Mouse (Mus musculus): Measurements from ENCODE around the gene Kif17.
A peak's percentile ranks its signal among the peaks of the same experiment; 100 is the strongest.
"Not testable (repeated sequence)": the region's sequence is repeated elsewhere in the genome, so short reads cannot be mapped to it uniquely, and the experiment has no call there.

The Kif17 gene

DNA sequence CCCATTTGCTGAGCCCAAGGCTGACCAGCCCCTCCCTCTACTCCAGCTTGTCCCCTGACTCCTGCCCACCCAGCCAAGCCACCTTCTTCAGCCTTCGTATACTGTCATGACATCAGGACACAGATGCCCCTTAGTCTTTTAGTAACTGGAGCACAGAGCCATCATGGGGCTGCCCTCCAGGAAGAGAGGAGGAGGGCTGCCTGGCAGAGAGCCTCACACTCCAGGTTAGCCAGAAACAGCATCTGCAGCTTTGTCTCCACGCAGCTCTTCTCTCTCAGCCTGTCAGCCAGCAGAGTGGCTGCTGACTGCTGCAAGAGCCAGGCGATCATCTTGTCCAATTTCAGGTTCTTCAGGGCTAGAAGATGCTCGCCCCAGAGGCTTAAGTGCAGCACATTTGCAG, 63.6 kb downstream of the Kif17 start:
- DNase-seq (ENCODE audit: low spot score) = no peak

DNA sequence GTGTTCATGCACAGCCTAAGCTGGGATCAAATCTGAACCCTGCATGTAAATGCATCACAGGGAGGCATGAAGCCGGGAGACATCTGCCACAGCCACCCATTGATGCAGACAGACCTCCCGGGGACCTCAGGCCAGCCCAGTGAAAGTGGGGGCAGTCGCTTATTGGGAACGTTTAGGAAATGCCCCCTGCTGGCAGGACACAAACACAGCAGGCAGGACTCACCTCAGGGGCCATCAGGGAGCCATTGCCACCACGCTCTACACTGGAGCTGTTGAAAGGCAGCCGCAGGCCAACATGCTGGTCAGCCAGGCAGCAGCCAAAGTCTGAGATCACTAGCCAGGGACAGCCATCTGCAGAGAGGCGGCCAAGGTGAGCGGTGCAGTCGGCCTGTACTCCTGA, 65.5 kb downstream of the Kif17 start:
- no peak for DNase-seq (ENCODE audit: low spot score)

DNA sequence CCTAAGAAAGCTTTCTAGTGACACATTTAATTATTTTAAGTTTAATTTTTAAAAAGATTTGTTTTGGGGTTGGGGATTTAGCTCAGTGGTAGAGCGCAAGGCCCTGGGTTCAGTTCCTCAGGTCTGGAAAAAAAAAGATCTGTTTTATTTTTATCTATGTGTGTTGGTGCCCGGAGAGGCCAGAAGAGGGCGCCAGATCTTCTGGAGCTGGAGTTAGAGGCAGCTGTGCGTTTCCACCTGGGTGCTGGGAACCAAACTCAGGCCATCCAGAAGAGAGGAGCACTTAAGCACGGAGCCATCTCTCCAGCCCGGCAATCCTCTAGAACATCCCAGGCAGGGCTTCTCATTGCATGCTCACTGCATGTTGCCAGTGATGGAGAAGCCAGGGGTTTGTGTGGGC, 66.1 kb downstream of the Kif17 start:
- DNase-seq (ENCODE audit: low spot score) = no peak

DNA sequence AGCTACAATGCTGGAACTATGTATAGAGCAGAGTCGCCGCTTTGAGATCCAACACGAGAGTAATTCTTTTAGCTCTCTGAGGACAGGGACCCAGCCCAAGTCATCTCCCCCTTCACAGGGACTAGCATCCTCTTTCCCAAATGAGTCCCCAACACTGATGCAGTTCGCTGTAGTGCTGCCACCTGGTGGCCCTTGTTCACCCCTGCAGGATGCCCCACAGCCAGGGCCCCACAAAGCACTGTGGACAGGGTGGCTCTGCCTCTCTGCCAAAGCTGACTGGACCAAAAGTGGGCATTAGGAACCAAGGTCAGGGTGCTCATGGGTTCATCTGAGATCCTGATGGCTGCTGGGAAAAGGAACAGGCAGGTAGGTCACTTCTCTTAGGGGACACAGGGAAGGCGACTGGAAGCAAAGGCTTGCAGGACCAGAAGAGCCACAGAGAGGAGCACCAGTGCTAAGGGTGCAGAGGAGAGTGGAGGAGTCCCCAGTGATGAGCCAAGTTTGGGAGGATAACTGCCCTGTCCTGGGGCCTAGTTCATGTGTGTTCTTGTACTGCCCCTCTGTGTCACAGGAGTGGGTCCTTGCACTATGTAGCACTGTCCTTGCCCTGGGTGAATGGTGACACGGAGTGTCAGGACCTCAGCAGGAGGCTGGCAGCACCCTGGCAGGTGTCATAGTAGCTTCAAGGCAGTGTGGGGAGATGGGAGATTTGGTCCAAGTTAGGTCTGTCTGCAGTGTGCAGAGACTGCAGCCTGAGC, 68.5 kb downstream of the Kif17 start:
- no peak for DNase-seq (ENCODE audit: low spot score)

DNA sequence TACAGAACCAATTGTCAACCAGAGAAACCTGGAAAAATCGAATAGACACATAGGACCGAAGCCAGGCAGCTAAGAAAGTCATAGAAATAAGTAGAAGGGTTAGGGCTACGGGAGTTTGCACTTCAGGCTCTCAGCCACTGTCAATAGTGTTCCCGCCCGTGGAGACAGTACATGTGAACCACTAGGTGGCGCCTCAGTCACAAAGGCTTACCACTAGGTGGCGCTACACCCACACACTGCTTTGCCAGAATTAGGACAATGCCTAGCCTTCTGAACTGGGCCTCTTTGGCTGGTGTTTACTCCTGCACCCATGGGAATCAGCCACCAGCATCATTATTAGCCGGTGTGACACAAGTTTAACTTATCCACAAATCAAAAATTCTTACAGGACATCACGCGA, 69.3 kb downstream of the Kif17 start:
- DNase-seq (ENCODE audit: low spot score) = peak; percentile 65

DNA sequence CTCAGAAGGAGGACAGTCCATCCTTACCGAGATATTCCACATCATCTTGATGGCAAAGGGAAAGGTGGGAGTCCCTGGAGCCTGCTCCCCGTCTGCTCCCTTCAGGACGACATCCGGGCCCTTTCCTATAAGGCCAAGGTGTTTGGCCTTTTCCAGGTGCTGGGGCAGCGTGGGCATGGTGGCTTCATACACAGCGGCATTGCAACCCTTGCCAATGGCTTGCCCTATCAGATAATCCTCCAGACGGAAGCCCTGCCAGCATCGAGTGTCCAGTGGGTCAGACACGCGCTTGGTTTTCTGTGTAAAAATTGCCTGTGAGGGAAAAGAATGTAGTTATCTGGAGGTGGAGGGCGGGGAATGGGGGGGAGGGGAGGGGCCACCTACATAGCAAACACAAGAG, 70.5 kb downstream of the Kif17 start:
- DNase-seq (ENCODE audit: low spot score) = no peak

DNA sequence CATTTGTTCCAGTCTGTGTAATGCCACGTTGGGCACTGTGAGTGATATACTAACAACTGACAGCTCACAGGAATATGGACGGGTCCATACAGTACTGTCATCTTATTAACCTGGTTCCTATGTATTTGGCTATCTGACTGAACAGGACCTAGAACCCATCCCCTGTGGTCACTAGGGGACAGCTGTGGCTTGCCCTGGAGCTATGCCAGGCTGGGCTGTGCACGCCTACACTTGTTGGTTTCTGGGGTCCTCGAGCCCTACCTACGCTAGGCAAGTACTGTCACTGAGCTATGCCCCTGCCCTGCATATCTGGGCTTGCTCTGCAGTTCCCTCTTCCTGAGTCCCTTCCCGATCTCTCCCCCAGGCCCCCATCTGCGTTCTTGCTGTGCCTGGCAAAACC, 71.3 kb downstream of the Kif17 start:
- no peak for DNase-seq (ENCODE audit: low spot score)

DNA sequence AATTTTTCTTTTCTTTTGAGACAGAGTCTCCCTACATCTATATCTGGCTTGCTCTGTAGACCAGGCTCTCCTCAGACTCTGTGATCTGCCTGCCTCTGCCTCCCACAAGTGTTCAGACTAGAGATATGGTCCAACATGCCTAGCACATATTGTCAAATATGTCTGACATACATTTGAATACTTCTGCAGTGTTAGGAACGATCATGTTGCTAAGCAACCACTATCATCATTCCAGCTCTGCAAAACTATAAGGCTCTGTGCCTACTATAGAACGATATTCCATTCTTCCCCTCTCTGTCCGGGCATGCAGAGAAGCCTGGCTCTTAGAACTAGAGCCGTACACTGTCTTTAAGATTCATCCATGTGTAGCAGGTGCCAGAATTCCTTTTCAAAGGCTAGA, 72.5 kb downstream of the Kif17 start:
- DNase-seq (ENCODE audit: low spot score) = no peak

DNA sequence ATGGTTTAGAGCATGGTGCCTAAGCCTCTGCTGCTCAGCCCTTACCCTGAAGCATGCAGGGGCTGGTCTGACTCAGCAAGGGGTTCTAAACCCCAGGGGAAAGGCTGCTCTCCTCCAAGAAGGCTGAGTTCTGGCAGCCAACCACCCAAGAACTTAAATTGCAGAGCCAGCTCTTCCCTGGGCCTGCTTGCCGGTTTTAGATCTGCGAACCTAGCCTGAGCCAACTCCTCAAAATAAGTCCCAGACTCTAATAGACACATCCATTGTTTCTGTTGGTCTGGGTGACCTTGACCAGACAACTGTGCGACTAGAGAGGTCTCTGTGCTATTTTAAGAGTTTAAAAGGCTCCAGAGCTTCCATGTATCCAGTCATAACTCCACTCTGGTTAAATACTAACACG, 73.5 kb downstream of the Kif17 start:
- DNase-seq (ENCODE audit: low spot score) = no peak

DNA sequence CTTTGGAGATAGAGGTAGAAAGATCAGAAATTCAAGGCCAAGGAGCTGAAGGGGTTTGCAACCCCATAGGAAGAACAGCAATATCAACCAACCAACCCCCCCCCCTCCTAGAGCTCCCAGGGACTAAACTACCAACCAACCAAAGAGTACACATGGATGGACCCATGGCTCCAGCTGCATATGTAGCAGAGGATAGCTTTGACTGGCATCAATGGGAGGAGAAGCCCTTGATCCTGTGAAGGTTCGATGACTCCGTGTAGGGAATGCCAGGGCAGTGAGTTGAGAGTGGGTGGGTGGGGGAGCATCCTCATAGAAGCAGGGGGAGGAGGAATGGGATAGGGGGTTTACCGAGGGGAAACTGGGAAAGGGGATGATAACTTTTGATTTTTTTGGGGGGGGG, 74.2 kb downstream of the Kif17 start:
- DNase-seq (ENCODE audit: low spot score) = no peak

DNA sequence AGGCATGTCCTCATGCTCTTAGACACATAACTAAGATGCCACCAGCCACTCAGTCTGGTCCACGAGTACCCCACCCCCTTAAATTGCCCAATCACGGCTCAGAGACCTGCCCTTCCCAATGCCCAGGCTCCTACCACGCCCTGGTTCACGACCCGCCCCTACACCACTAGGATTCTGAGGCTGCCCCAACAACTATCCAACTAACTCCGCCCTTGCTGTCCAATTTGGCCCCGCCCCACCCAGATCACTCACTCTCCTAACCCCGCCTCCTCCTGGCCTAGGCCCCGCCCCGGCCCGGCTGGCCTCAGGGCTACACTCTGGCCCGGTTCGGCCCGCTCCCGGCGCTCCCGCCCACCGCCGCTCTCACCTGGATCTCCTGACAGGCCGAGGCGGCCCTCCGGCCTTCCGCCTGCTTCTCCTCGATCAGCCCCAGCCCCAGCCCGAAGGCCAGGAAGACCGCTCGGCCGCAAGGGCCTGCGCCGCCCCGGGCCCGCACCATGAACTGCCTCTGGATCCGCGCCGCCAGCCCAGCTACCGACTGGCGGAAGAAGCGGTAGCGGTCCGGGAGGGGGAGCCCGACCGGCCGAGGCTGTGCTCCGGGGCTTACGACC, 75.3 kb downstream of the Kif17 start:
- DNase-seq (ENCODE audit: low spot score) = peak; percentile 83

DNA sequence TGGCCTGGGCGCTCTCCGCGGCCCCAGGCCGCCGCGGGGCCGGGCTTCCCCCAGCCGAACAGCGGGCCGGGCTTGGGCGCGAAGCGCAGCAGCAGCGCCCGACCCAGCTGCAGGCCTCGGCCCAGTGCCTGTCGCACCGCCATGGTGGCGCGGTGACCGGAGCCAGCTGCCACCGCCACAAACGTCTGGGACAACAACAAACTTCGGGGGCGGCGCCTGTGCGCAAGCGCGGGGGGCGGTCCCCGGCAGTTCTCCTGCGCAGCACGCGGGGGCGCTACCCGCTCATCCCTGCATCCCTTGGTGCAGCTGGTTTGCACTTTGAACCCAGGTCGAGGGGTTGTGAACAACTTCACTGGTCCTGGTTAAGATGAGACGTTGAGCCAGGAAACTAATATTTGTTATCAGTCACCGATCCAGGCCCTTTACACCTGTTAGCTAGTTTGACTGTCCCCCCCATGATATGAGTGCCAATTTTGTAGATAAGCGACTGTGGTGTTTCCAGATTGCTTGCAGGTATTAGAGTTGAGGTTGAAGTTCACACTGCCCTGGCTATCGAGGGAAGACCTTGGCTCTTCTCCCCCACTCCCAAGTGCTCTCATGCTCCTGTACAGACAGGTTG, 76.0 kb downstream of the Kif17 start, which contains the start of gene Pink1:
TSS of gene Pink1 (minus strand) at position 231 of the 619 bp plus-strand sequence.
- DNase-seq (ENCODE audit: low spot score) = peak; percentile 92

DNA sequence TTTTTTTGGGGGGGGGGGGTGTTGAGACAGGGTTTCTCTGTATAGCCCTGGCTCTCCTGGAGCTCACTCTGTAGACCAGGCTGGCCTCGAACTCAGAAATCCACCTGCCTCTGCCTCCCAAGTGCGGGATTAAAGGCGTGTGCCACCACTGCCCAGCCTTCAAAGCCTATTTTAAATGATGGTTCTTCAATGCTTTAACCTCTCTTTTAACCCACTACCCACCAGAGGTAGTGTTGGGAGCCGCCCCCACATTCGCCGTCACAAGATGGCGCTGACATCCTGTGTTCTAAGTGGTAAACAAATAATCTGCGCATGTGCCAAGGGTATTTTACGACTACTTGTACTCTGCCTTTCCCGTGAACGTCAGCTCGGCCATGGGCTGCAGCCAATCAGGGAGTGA, 76.9 kb downstream of the Kif17 start:
- not testable (repeated sequence) for DNase-seq (ENCODE audit: low spot score)

DNA sequence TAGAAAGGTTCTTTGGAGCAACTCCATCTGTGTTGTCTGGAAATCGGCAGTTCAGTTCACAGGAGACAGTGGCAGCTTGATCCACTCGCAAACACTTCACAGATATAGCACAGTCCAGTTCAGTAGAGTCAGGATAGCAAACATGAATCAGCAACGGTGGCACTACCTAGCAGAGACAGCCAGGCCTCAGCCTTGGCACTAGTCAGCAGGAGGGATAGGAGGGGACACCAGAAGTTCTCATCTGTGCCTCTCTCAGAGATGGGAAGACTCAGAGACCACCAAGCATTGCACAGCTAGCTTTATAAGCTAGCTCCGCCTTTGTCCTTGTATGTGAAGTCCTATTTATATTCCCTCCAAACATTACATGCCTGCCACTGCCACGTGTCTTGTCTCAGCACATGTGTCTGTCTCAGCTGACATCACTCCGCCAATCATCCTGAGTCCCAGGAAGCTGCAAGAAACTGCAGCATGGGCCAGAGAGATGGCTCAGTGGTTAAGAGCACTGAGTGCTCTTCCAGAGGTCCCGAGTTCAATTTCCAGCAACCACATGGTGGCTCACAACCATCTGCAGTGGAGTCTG, 77.7 kb downstream of the Kif17 start:
- DNase-seq (ENCODE audit: low spot score) = no peak

DNA sequence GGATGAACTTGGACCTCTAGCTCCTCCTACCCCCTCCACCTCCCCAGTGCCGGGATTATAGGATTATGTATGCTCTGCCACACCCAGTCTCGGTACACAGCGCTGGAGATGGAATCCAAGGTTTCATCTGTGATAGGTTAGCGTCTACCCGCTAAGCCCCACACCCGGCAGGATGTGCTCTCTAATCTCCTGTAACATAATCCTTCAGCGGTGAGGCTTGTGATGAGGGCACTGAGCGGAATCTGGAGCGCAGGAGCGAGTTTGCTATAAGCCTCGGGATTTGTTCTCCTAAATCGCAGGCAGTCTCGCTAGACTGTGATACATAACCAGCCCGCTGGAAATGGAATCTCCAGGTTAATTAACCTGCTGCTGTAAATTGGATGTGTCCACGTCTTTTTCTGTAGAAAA, 80.0 kb downstream of the Kif17 start:
- DNase-seq (ENCODE audit: low spot score) = no peak

DNA sequence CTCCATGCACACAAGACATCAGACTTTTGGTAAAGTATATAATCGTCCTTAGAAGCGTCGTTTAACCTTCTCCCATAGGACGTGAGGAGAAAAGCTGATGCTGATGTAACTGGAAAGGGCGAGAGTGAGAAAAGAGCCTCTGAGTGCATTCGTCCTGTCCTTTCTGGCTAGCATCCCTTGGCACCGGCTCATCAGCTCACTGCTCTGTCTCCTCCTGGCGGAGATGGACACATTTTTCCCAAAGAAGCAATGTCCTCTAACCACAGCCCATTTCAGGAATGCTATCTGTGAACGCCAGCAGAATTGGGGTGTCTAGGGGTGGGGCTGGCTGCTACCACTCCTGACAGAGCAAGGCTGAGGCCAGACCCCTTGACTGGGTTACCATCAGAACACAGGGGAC, 81.4 kb downstream of the Kif17 start:
- no peak for DNase-seq (ENCODE audit: low spot score)

DNA sequence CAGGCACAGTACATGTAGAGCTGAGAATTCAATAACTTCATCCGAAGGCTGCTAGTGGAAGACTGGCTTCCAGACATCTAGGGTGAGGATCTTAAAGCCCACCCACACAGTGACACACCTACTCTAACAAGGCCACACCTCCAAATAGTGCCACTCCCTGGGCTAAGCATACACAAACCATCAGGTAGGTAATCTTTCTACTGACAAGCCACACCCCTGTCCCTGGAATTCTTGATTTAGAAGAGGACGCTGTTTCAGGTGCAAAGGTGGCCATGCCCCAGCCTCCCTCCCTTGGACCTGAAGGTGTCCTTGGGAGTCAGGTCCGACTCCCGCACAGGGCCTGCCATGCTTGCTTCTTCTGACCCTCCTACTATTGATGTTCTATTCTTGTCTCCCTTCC, 82.9 kb downstream of the Kif17 start:
- DNase-seq (ENCODE audit: low spot score) = no peak

DNA sequence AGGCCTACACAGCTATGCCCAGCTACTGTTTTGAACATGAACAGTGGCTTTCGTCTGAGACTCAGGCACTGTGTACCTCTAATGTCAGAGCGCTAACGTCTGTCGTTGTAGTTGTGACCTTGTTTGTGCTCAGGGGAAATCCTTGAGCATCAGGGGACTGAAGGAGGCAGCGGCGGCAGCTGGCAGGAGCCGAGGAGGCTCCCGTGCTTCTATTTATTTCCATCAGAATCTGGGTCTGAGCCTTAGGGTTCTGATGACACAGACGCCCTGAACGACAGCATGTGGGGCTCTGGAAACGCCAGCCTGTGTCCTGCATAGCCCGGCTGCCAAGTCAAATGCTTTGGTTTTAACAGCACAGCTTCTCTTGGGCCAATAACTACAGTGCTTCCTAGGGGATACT, 84.8 kb downstream of the Kif17 start:
- no peak for DNase-seq (ENCODE audit: low spot score)

DNA sequence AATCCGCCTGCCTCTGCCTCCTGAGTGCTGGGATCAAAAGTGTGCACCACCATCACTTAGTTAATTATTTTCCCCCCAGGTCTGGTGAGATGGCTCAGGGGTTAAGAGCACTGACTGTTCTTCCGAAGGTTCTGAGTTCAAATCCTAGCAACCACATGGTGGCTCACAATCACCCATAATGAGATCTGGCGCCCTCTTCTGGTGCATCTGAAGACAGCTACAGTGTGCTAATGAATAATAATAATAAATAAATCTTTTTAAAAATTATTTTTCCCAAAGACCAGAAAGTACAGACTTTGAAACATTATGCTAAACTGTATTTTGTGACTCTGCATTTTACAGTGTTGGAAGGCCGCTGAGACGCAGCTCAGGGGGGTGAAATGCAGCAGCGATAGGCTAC, 85.4 kb downstream of the Kif17 start:
- DNase-seq (ENCODE audit: low spot score) = no peak

DNA sequence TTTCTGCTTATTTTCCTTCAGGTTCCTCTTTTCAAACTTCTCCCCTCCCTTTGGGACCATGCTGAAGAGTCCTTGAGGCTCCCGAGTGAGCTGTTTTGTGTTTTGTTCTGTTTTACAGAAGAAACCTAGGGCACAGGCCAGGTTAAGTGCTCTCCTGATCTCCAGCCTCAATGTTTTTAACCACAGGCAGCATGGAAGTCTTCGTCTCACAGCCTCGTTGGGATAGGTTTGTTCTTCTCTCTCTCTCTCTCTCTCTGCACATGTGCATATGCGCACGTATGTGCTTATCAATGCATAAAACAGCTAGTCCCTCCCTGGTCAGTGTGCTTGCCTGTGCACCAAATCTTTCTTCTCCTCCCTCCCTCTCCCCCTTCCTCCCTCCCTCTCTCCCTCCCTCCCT, 86.6 kb downstream of the Kif17 start:
- DNase-seq (ENCODE audit: low spot score) = no peak

DNA sequence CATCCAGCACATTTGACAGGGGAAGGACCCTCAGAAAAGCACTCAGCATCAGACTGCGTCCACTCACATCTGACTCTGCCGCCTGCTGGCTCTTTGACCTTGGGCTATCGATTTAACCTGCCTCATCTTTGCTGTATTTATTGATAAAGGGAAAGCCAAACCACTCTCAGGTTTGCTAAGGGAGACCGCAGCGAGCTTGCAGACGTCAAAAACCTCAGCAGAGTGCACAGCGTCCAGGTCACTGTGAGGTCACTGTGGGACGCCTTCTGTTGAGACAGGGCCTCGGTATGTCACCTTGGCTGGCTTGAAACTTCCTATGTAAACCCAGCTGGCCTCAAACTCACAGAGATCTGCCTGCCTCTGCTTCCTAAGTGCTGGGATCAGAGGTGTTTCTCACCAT, 87.1 kb downstream of the Kif17 start:
- no peak for DNase-seq (ENCODE audit: low spot score)

DNA sequence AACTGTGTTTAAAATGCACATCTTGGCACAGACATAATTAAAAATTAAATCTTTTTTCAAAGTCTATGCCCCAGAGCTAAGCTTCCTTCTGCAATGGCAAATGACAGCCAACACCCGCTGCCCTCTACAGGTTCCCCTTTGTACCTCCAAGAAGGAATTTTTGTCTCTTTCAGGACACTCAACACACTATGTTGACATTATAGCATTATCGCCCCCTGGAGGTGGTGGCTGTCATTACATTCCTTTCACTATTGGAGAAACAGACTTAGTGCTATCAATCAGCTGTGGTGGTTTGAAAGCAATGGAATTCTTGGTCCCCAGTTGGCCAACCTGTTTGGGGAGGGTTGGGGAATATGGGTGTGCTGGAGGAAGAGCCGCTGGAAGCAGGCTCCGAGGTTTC, 89.7 kb downstream of the Kif17 start:
- no peak for DNase-seq (ENCODE audit: low spot score)

DNA sequence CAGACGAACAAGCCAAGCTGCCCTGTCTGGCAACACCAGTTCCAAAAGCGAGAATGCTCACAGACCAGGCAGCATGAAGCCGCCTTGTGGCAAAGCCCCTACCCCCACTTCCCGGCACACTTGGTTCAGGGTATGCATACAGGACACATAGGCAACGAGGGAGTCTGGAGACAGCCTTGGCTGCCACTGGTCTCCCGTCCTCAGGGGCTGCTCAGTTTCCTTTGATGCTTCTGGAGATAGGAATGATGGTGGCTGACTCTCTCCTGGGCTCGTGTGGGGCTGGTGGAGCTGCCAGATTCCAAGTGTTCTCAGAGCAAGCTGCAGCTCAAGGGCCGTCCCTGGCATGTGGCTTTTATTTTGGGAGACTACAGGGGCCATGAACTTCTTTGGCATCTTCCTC, 91.2 kb downstream of the Kif17 start:
- no peak for DNase-seq (ENCODE audit: low spot score)
